Mouse (Mus musculus) retina, postnatal 7 days (tissue): ENCODE data around the gene Hoxd13.

Experiments used
- DNase-seq: peaks from one replicate; pipeline ENCODE4 v3.0.0-alpha.2; 2012; ENCODE audit warnings: low read depth, low spot score

The Hoxd13 gene

DNA sequence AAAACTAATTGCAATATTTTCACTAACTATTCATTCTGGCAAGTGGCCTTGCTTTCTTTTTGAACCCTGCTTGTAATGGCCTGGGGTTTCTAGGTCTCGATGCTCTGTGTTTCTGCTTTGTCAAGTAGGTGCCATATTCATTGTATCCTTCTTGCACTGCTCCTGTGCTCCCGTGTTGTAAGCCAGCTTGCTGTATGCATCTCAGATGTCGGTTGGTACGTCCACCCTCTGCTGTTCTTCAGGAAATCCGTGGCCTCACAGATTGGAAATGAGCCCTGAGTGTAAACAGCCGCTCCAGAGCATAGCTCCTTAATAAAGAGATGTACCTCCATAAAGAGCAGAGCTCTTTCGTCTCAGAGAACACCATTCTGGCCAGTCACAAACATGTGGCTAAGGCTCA, 39.5 kb downstream of the Hoxd13 start:
- no peak for DNase-seq

DNA sequence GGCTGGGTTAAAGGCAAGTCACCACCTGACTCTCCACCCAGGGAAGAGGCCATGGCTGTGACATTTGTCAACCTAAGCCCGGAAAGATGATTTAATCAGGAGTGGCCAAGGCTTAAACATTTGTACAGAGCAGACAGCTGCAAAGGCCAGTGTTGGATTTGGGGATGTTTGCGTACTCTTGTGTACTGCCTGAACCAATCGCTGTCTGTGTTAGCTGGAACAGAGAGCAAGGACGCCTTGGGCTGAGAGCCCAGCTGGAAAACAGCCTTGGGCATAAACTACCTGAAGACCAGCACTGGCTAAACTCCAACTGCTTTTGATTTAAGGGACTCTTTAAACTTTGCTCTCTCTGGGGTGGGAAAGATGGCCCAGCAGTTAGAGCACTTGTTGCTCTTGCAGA, 40.6 kb downstream of the Hoxd13 start:
- no peak for DNase-seq

DNA sequence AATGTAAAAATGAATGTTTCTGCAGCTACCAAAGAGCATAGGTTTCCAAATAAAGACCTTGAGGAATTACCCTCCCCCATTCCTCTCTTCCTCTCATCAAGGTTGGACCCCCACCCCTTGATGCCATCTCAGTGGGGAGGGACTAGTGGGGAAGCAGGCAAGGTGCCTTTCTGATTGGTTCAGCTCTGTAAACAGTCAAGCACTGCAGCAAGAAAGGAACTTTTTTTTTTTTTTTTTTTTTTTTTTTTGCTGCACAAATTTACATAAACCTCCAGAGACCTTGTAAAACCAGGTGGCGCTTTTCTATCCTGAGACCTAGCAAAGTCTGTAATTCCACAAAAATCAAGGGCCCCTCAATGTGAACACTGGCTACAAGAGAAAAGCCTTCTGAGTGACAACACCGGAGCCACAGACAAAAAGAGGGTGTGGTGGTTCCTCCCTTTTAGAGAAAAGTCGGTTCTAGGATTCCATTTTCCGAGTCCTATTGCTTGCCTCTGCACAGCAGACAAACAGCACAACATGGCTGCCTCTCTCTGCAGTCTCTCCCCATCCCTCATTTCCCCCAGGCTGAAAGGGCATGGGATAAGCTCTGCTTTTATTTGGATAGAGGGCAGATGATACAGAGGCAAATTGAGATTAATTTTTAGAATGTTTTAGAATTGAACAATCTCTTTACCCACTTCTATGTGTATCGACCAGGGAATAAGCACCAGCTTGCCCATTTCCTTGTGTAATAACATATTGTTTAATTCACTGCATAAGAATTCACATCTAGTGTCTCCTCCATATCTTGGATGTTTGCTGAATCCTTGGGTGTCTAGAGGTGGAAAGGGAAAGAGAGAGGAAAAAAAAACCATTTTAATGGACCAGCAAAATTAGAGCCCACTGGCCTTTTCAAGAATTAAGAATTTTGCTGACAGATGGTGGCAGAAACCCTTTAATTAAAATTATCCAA, 41.6 kb downstream of the Hoxd13 start:
- no peak for DNase-seq

DNA sequence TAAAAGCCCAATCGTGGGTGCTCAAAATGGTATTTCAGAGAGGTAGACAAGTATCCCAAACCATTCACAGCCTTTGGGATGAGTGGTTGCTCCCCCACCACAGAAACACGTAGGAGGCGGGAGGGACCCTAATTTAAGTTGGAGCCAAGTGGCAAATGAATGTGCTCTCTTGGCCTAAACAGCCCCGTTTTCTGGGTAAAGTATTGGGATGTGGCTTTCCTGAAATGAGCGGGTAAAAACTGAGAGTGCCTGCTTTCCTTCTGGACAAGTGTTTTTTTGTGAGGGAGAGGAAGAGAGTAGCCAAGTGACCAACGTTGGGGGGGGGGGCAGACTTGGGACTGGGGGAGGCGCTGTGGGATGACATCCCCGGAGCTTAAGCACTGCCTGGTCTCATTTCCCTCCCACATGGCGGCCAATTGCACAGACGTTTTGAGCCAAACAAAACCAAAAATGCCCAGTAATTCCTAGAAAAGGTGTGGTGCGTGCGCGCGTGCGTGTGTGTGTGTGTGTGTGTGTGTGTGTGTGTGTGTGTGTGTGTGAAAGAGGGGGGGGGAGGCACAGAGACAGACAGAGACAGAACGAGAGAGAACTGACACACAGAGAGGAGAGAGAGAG, 42.9 kb downstream of the Hoxd13 start:
- DNase-seq, result no peak

DNA sequence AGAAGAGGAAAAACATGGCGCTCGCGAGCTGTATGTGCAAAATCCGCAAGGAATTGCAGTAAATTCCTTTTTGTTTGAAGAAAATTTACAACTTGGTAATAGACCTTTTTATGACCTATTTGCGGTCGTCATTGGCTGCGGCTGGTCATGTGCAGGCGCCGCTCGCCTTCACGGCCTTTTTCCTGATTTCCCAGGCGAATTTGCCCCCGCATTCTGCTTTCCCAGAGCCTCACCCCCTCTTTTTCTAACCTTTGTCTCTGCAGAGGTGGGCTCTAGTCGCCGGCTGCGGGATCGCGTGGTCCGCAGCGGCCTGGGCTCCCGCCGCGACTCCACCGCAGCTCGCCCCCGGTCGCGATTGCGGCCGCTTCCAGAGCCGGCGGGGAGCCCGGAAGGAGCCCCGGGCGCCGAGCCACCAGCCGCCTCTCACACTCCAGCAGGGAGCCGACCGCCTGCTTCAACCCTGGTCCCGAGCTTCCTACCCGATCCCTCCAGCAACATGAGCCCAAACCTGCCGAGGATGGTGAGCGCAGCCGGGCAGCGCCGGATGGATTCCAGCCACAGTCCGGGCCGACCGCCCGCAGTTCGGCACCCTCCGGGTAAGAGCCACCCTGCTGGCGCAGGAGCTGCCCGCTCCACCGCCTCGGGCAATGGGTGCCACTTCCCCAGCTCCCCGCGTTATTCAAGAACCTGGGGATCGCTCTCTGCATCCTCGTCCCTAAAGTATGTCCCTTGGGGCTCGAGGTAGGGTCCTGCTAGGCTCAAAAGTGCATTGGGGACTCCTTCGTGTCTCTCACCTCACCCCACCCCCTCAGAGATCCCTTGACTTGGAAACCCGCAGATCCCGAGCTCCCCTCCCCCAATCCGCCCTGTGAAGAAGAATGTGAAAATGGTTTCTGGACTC, 43.9 kb downstream of the Hoxd13 start, which contains the start of the genes Hoxd3 and Hoxd4:
TSS of gene Hoxd3 (plus strand) at position 207 of the 901 bp plus-strand sequence.
TSS of gene Hoxd4 (plus strand) at position 209 of the 901 bp plus-strand sequence.
- DNase-seq, result no peak

DNA sequence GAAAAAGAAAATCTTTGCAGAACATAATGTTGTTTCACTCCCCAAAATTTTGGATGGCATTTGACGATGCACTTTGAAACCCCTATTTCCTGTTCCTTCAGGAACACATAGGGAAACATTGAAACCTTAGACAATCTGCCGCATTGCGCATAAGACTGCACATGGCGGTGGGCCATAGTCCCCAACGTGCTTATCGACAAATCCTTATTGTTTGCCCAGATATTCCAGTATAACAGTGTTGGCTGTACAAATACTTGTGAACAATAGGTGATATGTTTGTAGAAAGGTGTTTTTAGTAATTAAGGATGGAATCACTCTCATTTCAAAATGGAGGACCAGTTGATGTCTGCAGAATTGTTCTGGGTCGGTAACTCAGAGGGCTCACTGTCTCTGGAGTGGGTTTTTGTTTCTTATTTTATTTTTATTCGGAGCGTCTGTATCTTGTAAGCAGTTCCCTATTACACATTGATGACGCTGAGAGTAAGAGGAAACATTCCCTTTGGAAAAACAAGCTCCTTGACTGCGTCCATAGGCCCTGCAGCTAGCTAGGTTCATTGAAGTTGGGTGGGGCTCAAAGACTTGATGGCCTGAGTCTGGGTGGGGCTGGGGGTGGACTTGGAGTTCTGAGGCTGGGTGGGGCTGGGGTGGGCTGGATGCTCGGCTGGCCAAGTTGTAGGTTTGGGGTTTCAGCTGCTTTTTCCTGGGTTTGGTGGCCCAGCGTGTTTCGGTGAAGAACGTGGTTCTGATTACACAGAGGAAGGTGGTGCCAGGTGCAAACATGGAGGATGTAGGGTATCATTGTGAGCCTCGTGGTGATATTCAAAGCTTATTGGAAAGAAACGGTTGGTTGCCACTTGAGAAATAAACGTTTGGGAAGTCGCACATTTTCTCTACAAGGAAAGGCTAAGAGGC, 45.4 kb downstream of the Hoxd13 start:
- DNase-seq, result no peak

DNA sequence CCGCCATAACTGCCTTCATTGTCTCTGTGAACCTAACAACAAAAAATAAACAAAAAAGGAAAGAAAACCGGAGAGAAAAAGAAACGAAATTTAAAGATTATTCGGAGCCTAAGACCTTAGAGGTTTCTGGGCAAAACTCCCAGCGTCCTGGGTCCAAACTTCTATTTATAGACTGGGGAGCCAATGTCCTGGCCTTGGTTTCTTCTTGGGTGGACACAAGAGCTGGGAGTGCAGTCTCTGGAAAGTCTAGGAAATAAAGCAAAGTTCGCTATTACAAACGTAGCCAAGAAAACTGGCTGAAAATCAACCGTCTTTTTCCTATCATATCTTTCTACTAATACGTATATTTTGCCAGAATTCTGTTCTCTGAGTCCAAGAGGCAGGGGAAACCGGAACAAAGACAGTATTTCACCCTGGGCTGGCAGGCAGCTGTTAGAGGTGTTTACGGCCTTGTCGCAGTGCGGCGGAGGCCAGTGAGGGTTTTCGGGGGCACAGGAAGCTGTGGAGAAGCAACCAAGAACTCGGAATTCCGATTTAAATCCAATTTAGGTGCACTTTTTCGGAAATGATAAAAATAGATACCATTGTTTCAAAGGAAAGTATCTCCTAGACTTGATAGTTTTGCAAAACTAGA, 46.2 kb downstream of the Hoxd13 start:
- no peak for DNase-seq

DNA sequence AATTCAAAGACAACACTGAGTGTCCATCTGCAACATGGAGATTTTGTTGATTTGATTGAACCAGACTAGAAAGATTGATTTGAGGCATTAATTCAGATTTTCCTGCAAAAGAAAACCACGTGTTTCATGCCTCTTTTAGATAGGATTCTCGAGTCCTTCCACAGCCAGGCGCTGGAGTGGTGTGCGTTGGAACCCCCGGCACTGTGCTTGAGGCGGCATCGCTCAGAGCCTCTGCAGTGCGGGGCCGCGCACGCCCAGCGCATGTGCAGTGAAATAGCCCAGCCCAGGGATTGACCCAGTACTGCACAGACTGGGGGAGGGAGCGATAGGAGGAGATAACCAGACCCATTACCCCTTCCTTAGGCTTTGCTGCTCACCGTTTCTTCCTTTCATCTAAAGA, 46.8 kb downstream of the Hoxd13 start:
- DNase-seq, result no peak

DNA sequence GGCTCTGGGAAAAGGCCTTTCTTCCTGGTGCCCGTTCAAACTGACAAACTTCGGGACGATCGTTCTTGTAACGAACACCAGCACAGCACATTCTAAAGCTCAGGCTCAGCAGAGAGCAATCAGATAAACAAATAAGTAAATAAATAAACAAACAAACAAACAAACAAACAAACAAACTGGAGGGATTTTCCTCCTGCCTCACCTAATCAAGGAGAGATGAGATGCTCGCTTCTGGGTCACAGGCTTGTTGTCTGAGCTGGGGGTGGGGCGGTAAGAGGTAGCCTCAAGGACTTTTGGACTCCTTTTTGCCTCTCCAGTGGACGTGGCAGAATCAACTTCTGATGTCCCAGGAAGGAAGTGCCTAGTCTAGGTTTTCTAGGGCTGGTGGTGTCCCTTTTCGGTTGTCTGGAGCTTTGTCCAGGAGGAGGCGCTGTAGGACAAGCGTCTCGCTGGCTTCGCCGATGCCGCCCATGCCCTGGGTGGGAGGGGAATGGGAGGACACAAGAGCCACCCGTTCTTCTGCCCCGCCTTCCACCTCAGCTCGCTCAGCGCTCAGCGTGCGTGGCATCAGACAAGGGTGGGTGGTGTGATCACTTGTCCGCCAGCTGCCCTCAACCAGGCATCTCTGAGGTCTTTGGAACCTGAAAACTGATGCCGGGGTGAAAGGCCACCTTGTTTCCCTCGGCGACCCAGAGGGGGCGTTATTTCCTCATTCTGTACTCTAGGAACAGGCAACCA, 47.6 kb downstream of the Hoxd13 start:
- DNase-seq, result peak; percentile 75

DNA sequence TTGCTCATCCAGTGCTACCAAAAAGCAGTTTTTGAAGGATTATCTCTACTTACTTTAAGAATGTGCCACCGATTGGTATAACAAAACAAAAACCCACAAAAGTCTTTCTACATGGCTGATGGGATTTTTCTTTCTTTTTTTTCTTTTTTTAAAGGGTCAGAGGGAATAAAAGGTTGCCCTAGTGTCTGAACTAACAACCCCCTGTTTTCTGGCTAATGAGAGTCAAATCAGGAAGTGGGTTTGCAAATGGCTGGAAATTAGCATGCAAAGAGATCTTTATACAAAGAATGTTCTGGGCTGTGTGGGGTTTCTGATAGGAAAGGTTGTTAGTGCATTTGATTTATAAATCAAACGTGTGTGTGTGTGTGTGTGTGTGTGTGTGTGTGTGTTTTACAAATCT, 52.3 kb downstream of the Hoxd13 start:
- no peak for DNase-seq

DNA sequence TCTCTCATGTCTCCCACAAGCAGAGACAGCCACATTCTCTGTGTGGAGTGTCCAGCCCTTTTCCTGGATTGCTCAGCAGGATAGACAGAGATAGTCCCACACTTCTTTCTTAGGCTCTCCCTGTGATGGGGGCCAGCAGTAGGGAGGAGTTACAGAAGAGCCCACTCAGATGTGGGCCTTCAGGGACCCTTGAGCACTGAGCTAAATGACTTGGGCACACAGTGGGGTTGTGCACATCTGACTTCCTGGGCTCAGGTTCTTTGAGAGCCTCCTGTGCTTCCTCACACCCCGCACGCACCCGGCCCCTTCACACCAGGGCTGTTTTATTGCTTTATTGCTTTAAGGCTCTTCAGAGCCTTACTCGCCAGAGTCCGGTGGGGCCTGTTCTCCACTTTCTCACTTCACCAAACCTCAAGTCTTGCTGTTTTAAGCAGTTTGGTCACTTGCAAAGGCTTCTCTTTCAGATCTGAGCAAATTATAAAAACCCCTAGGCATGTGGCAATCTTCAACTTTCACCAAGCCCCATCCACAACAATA, 52.9 kb downstream of the Hoxd13 start:
- no peak for DNase-seq
